Mouse (Mus musculus) layer of hippocampus, postnatal 25 days (tissue): ENCODE measurements around the gene Dlgap1. TPM values are rescaled to one million over a fixed set of nuclear protein-coding genes. Genes with fewer than 3 reads are reported as not detected.

Source experiments
- DNase-seq, 2 experiments: peaks; one replicate each; pipeline ENCODE4 v3.0.0; 2022; ENCODE audit warnings: mixed read lengths in 2 of 2, low spot score in 1 of 2; ENCODE audit errors: extremely low spot score in 1 of 2
- total RNA-seq, 2 experiments: library from RNA; stranded (reverse); gene quantifications; 2 replicates each; pipeline ENCODE4 v1.2.3; 2021

The Dlgap1 gene
- total RNA-seq, 2 experiments from 2014 or later, result 490 to 540 TPM

GRCm38 (mm10) chr17:70333440-70333839, 364.6 kb downstream of the Dlgap1 start:
- no peak for DNase-seq

- no peak for DNase-seq
Measured at GRCm38 (mm10) chr17:70334171-70334570, 365.3 kb downstream of the Dlgap1 start.

- no peak for DNase-seq
Measured at GRCm38 (mm10) chr17:70339821-70340220, 370.9 kb downstream of the Dlgap1 start.

GRCm38 (mm10) chr17:70341230-70341629, 372.4 kb downstream of the Dlgap1 start:
- no peak for DNase-seq

GRCm38 (mm10) chr17:70341920-70342319, 373.0 kb downstream of the Dlgap1 start:
- peak in 1 of 2 experiments; percentile 52 for DNase-seq

- DNase-seq, result no peak
Measured at GRCm38 (mm10) chr17:70347403-70347802, 378.5 kb downstream of the Dlgap1 start.

GRCm38 (mm10) chr17:70363561-70363960, 394.7 kb downstream of the Dlgap1 start:
- no peak for DNase-seq

- no peak for DNase-seq
Measured at GRCm38 (mm10) chr17:70363971-70364370, 395.1 kb downstream of the Dlgap1 start.

GRCm38 (mm10) chr17:70369124-70369523, 400.3 kb downstream of the Dlgap1 start:
- no peak for DNase-seq

- peak in 1 of 2 experiments; percentile 49 for DNase-seq
Measured at GRCm38 (mm10) chr17:70377020-70377419, 408.1 kb downstream of the Dlgap1 start.

GRCm38 (mm10) chr17:70388447-70388846, 419.6 kb downstream of the Dlgap1 start:
- no peak for DNase-seq

GRCm38 (mm10) chr17:70397220-70397619, 428.3 kb downstream of the Dlgap1 start:
- no peak for DNase-seq

- no peak for DNase-seq
Measured at GRCm38 (mm10) chr17:70397708-70398107, 428.8 kb downstream of the Dlgap1 start.

- DNase-seq, result no peak
Measured at GRCm38 (mm10) chr17:70401909-70402308, 433.0 kb downstream of the Dlgap1 start.

GRCm38 (mm10) chr17:70403750-70404149, 434.9 kb downstream of the Dlgap1 start:
- DNase-seq, result no peak

- DNase-seq, result no peak
Measured at GRCm38 (mm10) chr17:70414202-70414601, 445.3 kb downstream of the Dlgap1 start.

GRCm38 (mm10) chr17:70427866-70428265, 459.0 kb downstream of the Dlgap1 start:
- no peak for DNase-seq

- peak; percentile 65 to 89 for DNase-seq
Measured at GRCm38 (mm10) chr17:70429746-70430451, 461.0 kb downstream of the Dlgap1 start.

- DNase-seq, result peak in 1 of 2 experiments; percentile 80
Measured at GRCm38 (mm10) chr17:70430452-70430787, 461.5 kb downstream of the Dlgap1 start.

GRCm38 (mm10) chr17:70432834-70433233, 464.0 kb downstream of the Dlgap1 start:
- DNase-seq, result no peak

- no peak for DNase-seq
Measured at GRCm38 (mm10) chr17:70434549-70434948, 465.7 kb downstream of the Dlgap1 start.

- DNase-seq, result no peak
Measured at GRCm38 (mm10) chr17:70435612-70436011, 466.7 kb downstream of the Dlgap1 start.

- no peak for DNase-seq
Measured at GRCm38 (mm10) chr17:70437229-70437628, 468.4 kb downstream of the Dlgap1 start.
